Mouse (Mus musculus): Measurements from ENCODE around the gene Usp5. TPM values are rescaled to one million over a fixed set of nuclear protein-coding genes. Genes with fewer than 3 reads are reported as not detected.

The Usp5 gene
- total and polyA plus RNA-seq, 2 experiments from 2014 or later: 189 to 222 TPM

- no peaks in the 10 kb centered on the region for H3K9me3 ChIP-seq (ENCODE audit: low read length)
- H3K4me2 ChIP-seq (ENCODE audit: low read depth, low read length): no peak overlapping the region
- 75% methylated on average over 10 of the region's 10 CpGs for WGBS
- H3K9ac ChIP-seq (replicated peaks; ENCODE audit: low read length): no peak overlapping the region
- no peaks in the 10 kb centered on the region for H3K27me3 ChIP-seq (ENCODE audit: insufficient read depth, low read length)
- no peaks in the 10 kb centered on the region for H3K4me1 ChIP-seq (ENCODE audit: insufficient read depth, low read length)
- no peak for TF ChIP-seq CTCF (IDR thresholded peaks at IDR 0.05; ENCODE audit: low read depth)
- DNase-seq (ENCODE audit: low spot score) (no peak), ATAC-seq (no peak)
- H3K4me3 ChIP-seq (ENCODE audit: low read length): no peak overlapping the region
- H3K27ac ChIP-seq: no peak overlapping the region
- no peaks in the 10 kb centered on the region for H3K36me3 ChIP-seq (ENCODE audit: insufficient read depth, low read length)
Observed at GRCm38 (mm10) chr6:124787722-124788121, 41.6 kb downstream of the Usp5 start.

- H3K4me2 ChIP-seq (ENCODE audit: low read depth, low read length): no peak overlapping the region
- H3K9me3 ChIP-seq (ENCODE audit: low read length): no peaks in the 10 kb centered on the region
Observed at GRCm38 (mm10) chr6:124786756-124787420, 42.4 kb downstream of the Usp5 start.

GRCm38 (mm10) chr6:124782436-124782835, 46.8 kb downstream of the Usp5 start:
- Histone ChIP-seq H3K4me1 (ENCODE audit: insufficient read depth, low read length) (0 out of 2 replicates have a peak, but pooled peaks cover 9% of the 10 kb centered on the region), H3K4me3 (ENCODE audit: low read length) (no peak overlapping the region), H3K27me3 (ENCODE audit: insufficient read depth, low read length) (no peaks in the 10 kb centered on the region), H3K36me3 (ENCODE audit: insufficient read depth, low read length) (no peaks in the 10 kb centered on the region), H3K27ac (no peak overlapping the region), H3K9ac (replicated peaks; ENCODE audit: low read length) (no peak overlapping the region), H3K4me2 (ENCODE audit: low read depth, low read length) (peak overlapping the region; percentile 13; the same call in 1 of the 2 replicates), H3K9me3 (ENCODE audit: low read length) (no peaks in the 10 kb centered on the region)
- ATAC-seq (no peak), DNase-seq (ENCODE audit: low spot score) (no peak)
- TF ChIP-seq CTCF (IDR thresholded peaks at IDR 0.05; ENCODE audit: low read depth): no peak
- 23% methylated on average over 6 of the region's 6 CpGs for WGBS

More at GRCm38 (mm10) chr6:124786756-124787420, 42.4 kb downstream of the Usp5 start:
- Histone ChIP-seq H3K36me3 (ENCODE audit: insufficient read depth, low read length) (no peaks in the 10 kb centered on the region), H3K27ac (no peak overlapping the region), H3K27me3 (ENCODE audit: insufficient read depth, low read length) (no peaks in the 10 kb centered on the region), H3K9ac (replicated peaks; ENCODE audit: low read length) (no peak overlapping the region), H3K4me3 (ENCODE audit: low read length) (no peak overlapping the region), H3K4me1 (ENCODE audit: insufficient read depth, low read length) (no peaks in the 10 kb centered on the region)
- no peak for TF ChIP-seq CTCF (IDR thresholded peaks at IDR 0.05; ENCODE audit: low read depth)
- WGBS: 38% methylated on average over 8 of the region's 8 CpGs
- DNase-seq (ENCODE audit: low spot score) (no peak), ATAC-seq (no peak)

- Histone ChIP-seq H3K27me3 (ENCODE audit: insufficient read depth, low read length) (no peaks in the 10 kb centered on the region), H3K36me3 (ENCODE audit: insufficient read depth, low read length) (no peaks in the 10 kb centered on the region), H3K4me2 (ENCODE audit: low read depth, low read length) (no peak overlapping the region), H3K27ac (no peak overlapping the region), H3K4me1 (ENCODE audit: insufficient read depth, low read length) (0 out of 2 replicates have a peak, but pooled peaks cover 9% of the 10 kb centered on the region), H3K9ac (replicated peaks; ENCODE audit: low read length) (no peak overlapping the region), H3K9me3 (ENCODE audit: low read length) (no peaks in the 10 kb centered on the region), H3K4me3 (ENCODE audit: low read length) (no peak overlapping the region)
- DNase-seq (ENCODE audit: low spot score) (no peak), ATAC-seq (no peak)
- no peak for TF ChIP-seq CTCF (IDR thresholded peaks at IDR 0.05; ENCODE audit: low read depth)
- 90% methylated on average over 7 of the region's 7 CpGs for WGBS
Observed at GRCm38 (mm10) chr6:124780917-124781316, 48.4 kb downstream of the Usp5 start.

GRCm38 (mm10) chr6:124779984-124780416, 49.3 kb downstream of the Usp5 start:
- no peak for DNase-seq (ENCODE audit: low spot score)
- peak overlapping the region; percentile 76 for H3K4me2 ChIP-seq (ENCODE audit: low read depth, low read length)
- H3K9ac ChIP-seq (replicated peaks; ENCODE audit: low read length): peak overlapping the region; percentile 37; the same call in 1 of the 2 replicates
- no peaks in the 10 kb centered on the region for H3K27me3 ChIP-seq (ENCODE audit: insufficient read depth, low read length)
- H3K4me3 ChIP-seq (ENCODE audit: low read length): peak overlapping the region; percentile 31
- H3K9me3 ChIP-seq (ENCODE audit: low read length): no peaks in the 10 kb centered on the region
- peak; percentile 44 for TF ChIP-seq CTCF (IDR thresholded peaks at IDR 0.05; ENCODE audit: low read depth)
- peak; percentile 31; the same call in 1 of the 2 replicates for ATAC-seq
- H3K4me1 ChIP-seq (ENCODE audit: insufficient read depth, low read length): 0 out of 2 replicates have a peak, but pooled peaks cover 9% of the 10 kb centered on the region
- 5% methylated on average over 10 of the region's 10 CpGs for WGBS
- no peak overlapping the region for H3K27ac ChIP-seq
- H3K36me3 ChIP-seq (ENCODE audit: insufficient read depth, low read length): no peaks in the 10 kb centered on the region

GRCm38 (mm10) chr6:124779222-124779983, 49.9 kb downstream of the Usp5 start, which contains the start of gene Lrrc23:
Lrrc23 (minus strand) TSS chr6:124779727.
- Histone ChIP-seq H3K4me1 (ENCODE audit: insufficient read depth, low read length) (0 out of 2 replicates have a peak, but pooled peaks cover 9% of the 10 kb centered on the region), H3K9ac (replicated peaks; ENCODE audit: low read length) (peak within 1 kb of the TSS; percentile 37; the same call in 1 of the 2 replicates), H3K9me3 (ENCODE audit: low read length) (no peaks in the 10 kb centered on the region), H3K4me2 (ENCODE audit: low read depth, low read length) (peak within 1 kb of the TSS; percentile 76), H3K27me3 (ENCODE audit: insufficient read depth, low read length) (no peaks in the 10 kb centered on the region), H3K27ac (peak within 1 kb of the TSS; percentile 41; the same call in 1 of the 2 replicates), H3K36me3 (ENCODE audit: insufficient read depth, low read length) (no peaks in the 10 kb centered on the region), H3K4me3 (ENCODE audit: low read length) (peak within 1 kb of the TSS; percentile 31)
- ATAC-seq (peak; percentile 82), DNase-seq (ENCODE audit: low spot score) (peak; percentile 82)
- WGBS: 1% methylated on average over 23 of the region's 23 CpGs
- no peak for TF ChIP-seq CTCF (IDR thresholded peaks at IDR 0.05; ENCODE audit: low read depth)
